Mouse (Mus musculus) thymus, postnatal 36 days (tissue): Measurements from ENCODE around the gene BC030867.

Experiments used
- DNase-seq, 2 experiments: peaks; one replicate each; pipeline ENCODE4 v3.0.0; 2022; ENCODE audit warnings: mixed read lengths in 2 of 2

Gene BC030867

GRCm38 (mm10) chr11:102294887-102295597 is 46.4 kb downstream of the BC030867 start:
- peak; percentile 69 to 79 for DNase-seq

DNA sequence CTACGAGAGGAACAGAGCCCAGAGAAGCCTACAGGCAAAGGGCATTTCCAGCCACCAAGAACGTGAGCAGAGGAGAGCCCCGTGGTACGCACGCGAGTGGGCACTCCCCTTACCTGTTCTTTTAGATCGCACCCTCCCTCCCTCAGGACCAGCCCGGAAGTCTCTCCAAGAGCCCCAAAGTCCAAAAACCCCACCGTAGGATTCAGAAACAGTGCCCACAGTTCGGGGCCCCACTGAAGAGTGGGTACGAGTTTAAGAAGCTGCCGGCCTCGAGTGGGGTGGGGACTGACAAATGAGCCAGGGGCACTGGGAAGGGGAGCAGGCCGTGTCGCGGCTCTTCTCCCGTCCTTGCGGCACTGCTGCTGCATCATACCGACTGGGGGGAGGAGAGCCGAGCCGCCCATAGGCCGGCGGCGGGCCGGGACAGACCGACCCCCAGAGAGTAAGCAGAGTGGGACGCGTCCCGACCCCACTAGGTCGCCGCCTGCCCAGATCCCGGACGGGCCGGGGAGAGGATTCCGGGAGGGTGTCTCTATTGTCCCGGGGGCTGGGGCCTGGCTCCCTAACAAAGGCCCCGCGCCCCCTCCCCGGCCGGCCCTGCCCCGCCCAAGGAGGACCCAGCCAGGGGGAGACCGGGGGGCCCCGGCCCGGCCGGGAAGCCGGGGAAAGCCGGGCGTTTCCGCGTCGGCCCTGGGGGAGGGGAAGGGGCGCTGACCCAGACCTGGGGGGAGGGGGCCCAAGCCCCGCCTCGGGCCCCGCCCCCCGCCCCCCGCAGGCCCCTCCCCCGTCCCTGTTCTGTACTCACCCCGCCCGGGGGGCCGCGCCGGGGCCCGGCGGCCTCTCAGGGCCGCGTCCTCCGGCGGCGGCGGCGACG is 47.2 kb downstream of the BC030867 start:
- peak; percentile 73 to 84 for DNase-seq

DNA sequence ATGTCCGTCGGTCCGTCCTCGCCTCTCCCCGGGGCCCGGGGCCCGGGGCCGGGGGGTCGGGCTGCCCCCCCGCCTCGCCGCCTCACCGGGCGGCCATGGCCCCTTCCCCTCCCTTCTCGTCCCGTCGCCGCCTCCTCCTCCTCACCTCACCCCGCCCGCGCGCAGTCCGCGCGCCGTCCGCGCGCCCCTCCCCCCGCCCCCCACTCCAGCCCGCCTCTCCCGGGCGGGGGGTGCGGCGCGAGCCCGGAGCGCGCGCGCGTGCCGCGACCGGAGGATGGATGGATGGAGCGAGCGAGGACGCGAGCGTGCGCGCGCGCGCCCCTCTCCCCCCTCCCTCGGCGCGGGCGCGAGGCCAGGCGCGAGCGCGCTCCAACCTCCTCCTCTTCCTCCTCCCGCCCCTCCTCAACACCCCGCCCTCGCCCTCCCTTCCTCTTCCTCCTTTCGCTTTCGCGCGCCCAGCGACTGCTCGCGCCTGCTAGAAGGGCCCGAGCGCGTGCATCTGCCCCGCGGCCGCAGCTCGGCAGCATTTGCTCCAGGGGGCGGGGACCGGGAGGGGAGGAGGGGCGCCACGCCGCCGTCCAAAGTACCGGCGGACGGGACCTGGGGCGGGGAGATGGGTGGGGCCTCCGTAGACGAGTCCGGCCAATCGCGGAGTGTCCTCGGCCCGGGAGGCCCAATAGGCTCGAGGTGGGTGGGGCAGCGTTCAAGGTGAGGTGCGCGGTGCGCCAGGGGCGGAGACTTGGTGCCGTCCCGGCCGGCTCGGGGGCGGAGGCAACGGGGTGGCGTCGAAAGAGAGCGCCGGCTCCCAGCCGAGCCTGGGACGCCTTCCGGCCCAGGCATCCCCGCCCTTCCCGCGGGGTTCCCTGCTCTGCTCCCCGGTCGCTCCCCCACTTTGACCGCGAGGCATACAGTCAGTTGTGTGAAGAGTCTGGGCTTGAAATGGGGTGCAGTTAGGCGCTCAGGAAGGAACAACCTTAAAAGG is 48.1 kb downstream of the BC030867 start, which contains the start of gene Atxn7l3:
Gene Atxn7l3 (minus strand): TSS at position 141 of the 982 bp plus-strand sequence.
- peak; percentile 99 to 100 for DNase-seq

DNA sequence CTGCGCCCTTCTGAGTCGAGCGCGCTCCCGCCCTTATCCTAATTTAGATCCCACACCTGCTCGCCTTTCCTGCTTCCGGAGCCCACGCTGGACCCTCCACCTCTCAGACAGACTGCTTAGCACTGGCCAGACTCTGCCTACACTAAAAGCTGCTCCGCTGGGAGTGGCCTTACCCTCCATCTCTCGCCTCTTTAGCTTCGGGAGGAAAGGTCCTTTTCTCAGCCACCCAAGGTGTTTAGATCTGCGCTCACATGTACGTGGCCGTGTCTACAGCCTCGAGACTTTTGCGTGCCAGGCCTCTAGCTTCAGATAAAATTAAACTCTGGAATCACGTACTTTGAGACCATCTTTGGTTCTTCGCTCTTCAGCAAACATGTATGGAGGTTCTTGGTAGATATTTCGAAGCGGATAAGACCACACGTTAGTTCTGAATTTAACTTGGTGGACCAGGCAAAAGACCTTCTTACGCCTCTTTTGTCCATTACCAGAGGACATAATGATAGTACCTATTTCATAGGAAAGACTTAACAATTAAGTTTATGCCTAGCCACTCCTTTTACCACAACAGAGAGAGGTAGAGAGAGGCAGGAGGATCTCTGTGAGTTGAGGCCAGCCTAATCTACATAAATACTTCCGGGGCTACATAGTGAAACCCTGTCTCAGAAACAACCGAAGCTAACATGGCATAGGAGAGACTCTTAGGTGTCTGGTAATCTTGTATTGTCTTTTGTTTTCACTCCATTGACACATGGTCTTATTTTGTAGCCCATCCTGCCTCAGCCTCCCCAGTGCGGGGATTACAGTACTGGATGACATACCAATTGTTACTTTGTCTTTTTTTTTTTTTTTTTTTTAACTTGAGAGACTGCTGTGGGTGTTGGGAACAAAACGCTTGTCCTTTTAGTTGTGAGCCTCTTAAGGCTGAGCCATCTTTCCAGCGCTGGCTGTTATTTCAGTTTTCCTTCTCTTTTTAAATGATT is 49.2 kb downstream of the BC030867 start:
- no peak for DNase-seq

- peak; percentile 72 to 77 for DNase-seq
These were observed 51.2 kb downstream of the BC030867 start for GRCm38 (mm10) chr11:102299839-102300238.

GRCm38 (mm10) chr11:102304141-102304540 is 55.5 kb downstream of the BC030867 start:
- no peak for DNase-seq

- no peak for DNase-seq
These were observed 56.7 kb downstream of the BC030867 start for GRCm38 (mm10) chr11:102305359-102305758.

- DNase-seq, result no peak
These were observed 59.4 kb downstream of the BC030867 start for GRCm38 (mm10) chr11:102308104-102308503.

DNA sequence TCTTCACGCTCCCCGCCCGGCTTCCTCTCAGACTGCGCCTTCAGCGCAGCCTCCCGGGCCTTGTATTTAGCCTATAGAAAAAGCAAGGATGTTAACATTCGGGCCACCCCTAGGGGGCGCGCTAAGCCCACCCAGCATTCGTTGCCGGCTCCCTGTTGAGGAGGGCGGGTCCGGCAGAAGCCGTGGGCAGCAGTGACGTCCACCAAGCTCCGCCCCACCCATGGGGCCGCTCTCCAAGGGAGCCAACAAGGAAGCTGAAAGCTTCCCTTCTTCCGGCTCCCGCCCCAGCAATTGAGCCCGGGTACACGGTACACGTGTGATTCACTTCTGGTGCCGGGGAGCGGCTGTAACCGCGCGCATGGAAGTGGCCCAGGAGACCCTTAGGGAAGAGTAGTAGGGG is 60.3 kb downstream of the BC030867 start:
- DNase-seq, result peak; percentile 95

- peak in 1 of 2 experiments; percentile 39 for DNase-seq
These were observed 61.3 kb downstream of the BC030867 start for GRCm38 (mm10) chr11:102309821-102310617.

DNA sequence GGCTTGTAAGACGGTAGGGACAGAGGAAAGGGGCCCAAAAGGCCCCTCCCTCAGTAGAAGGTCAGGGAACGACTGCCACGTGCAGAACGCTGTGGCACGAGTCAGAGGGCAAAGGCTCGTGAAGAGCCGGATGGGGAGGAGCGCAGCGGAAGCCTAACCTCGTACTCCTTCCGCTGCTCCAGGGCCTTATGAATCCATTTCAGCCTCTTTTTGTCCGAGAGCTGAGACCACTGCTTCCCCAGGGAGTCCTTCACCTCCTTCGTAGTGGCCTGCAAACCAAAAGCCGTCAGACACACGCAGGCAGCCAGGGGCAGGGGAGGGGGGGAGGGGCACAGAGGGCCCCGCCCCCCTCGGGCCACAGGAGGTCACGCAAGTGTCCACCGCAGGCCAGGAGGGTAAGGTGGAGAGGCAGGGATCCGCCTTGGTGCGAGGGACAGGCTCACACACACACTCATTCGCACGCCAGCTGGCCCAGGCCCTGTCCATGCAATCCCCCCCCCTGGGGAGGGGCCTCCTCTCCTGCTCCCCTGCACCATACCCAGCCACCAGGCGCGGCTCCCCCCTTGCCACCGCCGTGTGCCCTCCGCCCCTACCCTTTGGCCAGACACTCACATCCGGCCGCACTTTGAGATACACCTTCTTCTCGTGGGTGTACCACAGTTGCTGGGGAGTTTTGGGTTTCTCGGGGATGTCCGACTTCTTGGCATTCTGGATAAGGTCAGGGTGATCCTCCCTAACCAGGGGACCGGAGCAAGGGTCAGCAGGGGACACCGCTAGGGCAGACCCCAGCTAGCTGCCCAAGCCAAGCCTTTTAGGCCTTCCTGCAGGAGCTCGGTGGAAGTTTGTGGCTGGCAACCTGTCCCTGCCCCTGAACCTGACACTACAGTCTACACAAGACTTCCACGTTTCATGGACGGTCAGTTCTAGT is 62.4 kb downstream of the BC030867 start:
- DNase-seq, result no peak

GRCm38 (mm10) chr11:102311966-102312365 is 63.3 kb downstream of the BC030867 start:
- DNase-seq, result no peak

DNA sequence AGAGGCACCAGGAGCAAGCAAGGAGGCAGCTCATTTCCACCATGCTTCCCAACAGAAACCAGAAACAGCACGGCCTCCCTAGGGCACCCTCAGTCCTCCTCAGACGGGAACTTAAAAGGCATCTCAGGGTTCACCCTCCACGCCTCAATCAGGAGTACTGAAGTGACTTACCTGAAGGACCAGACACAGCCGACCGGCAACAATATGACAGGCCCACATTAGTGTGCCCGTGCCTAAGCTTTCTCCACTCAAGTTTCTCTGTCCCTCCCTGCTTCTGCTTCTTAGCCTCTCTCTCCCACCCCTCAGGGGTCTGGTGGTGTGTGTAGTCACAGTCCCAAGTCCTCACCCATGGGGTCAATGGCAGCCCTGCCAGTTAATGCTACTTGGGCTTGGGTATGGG is 63.9 kb downstream of the BC030867 start:
- no peak for DNase-seq

GRCm38 (mm10) chr11:102314321-102314720 is 65.6 kb downstream of the BC030867 start:
- DNase-seq, result no peak
